Mouse (Mus musculus): Measurements from ENCODE around the gene Cmtm6.

DNA sequence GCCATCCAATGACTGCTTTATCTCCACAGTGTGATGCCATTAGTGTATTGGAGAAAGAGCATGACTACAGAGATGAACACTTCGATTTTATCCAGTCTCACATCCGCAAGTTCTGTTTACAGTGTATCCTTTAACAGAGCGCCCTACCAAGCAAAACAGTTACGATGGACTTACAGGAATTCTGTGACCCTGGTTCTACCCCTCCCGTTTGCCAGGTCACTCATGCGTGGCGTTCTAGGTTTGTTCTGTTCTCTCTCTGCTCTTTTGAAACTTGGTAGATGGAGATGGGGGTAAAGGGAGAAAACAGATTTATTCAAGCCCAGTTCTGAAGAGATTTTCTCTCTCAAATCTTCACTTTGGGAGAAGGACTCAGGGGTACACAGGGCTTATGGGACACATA is 17.4 kb upstream of the Cmtm6 start:
- TF ChIP-seq CTCF (IDR thresholded peaks at IDR 0.05; ENCODE audit: extremely low read depth, insufficient read depth, insufficient read length, insufficient replicate concordance) = no peak
- no peak for TF ChIP-seq POLR2A (IDR thresholded peaks at IDR 0.05; ENCODE audit: low read depth, low read length)
